Mouse (Mus musculus): ENCODE results near the gene Cenpv.

DNA sequence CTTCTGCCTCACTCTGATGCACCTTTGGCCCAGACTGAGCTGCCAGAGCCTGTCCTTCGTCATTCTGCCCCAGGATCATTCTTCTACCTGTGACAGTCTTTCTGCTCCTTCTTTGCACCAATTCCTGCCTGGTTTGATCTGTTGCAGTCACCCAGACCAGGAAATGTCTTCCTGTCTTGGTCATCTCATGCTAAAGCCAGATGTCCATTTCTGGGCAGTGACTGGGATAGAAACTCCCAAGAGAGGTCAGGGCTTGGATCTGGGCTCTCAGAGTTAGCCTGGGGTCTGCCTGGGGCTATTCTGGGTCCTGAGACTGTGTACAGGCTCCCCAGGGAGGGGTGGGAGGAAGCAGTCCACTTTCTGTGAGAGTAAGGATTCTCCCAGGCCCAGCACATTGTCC, 27.1 kb upstream of the Cenpv start:
- TF ChIP-seq CTCF (IDR thresholded peaks at IDR 0.05; ENCODE audit: low read depth) (no peak), EP300 (IDR thresholded peaks at IDR 0.05; ENCODE audit: low read depth) (no peak)
